8 mouse cellular contexts compared by ENCODE assay signal in genomic region chr5:108313065-108313860, GRCm38 (mm10). TPM values are rescaled to one million over a fixed set of nuclear protein-coding genes. Genes with fewer than 3 reads are reported as not detected.
A peak's percentile ranks its signal among the peaks of the same experiment; 100 is the strongest.
DNase-seq lines count a peak whose midpoint lies in the region; ATAC-seq lines count a peak whose summit lies in the region.

No protein-coding gene starts in this region.

- WGBS in heart, embryonic 14.5 days: 5% methylated on average over 16 of the region's 16 CpGs
- WGBS in hindbrain, embryonic 11.5 days: 10% methylated on average over 16 of the region's 16 CpGs

- 0 out of 2 replicates have a peak, but pooled peaks cover 2% of the 10 kb centered on the region for H3K9me3 ChIP-seq in heart, embryonic 14.5 days (ENCODE audit: control insufficient read depth, low read length)
- no peaks in the 10 kb centered on the region for H3K9me3 ChIP-seq in hindbrain, embryonic 11.5 days (ENCODE audit: control insufficient read depth, low read length)

- H3K9ac ChIP-seq in heart, embryonic 14.5 days (ENCODE audit: low read length): peak overlapping the region; percentile 82
- peak overlapping the region; percentile 78 for H3K9ac ChIP-seq in hindbrain, embryonic 11.5 days (ENCODE audit: low read depth, low read length)

- ATAC-seq in heart, embryonic 14.5 days (ENCODE audit: insufficient number of reproducible peaks, insufficient read depth, low FRiP score, low read depth): no peak
- no peak for ATAC-seq in hindbrain, embryonic 11.5 days (ENCODE audit: low FRiP score)
- peak; percentile 5 for ATAC-seq in megakaryocyte, adult 5-6 weeks (ENCODE audit: poor library complexity, severe bottlenecking)

- no peaks in the 10 kb centered on the region for H3K27me3 ChIP-seq in heart, embryonic 14.5 days (ENCODE audit: control insufficient read depth, insufficient read depth, low read length)
- H3K27me3 ChIP-seq in hindbrain, embryonic 11.5 days (ENCODE audit: control insufficient read depth, insufficient read depth, low read length): no peaks in the 10 kb centered on the region

- peak overlapping the region; percentile 95 for H3K4me2 ChIP-seq in heart, embryonic 14.5 days (ENCODE audit: low read length)
- H3K4me2 ChIP-seq in hindbrain, embryonic 11.5 days (replicated peaks; ENCODE audit: low read depth, low read length): peak overlapping the region; percentile 60

- H3K4me3 ChIP-seq in heart, embryonic 14.5 days (ENCODE audit: control insufficient read depth in 1 of 2, insufficient read depth in 1 of 2, low read depth in 1 of 2, low read length in 2 of 2): peak overlapping the region; percentile 70 to 78
- H3K4me3 ChIP-seq in hindbrain, embryonic 11.5 days (ENCODE audit: low read depth, low read length): peak overlapping the region; percentile 75

- H3K27ac ChIP-seq in heart, embryonic 14.5 days (replicated peaks in 1 of 2; ENCODE audit: control insufficient read depth in 1 of 2, insufficient read depth in 1 of 2, low read depth in 2 of 2, low read length in 2 of 2): peak overlapping the region in 1 of 2 experiments; percentile 81; a peak in 1 of 4 replicates
- no peak overlapping the region for H3K27ac ChIP-seq in hindbrain, embryonic 11.5 days (ENCODE audit: low read depth, low read length)

- no peak for DNase-seq in heart, adult 9 months (ENCODE audit: low spot score in 2 of 2)
- DNase-seq in R1 (ENCODE audit: low read depth, low spot score): peak; percentile 10
- no peak for DNase-seq in hindbrain, embryonic 11.5 days (ENCODE audit: low spot score)
- DNase-seq in frontal cortex, adult 2 months (ENCODE audit: extremely low spot score in 1 of 2, low spot score in 1 of 2): no peak
- DNase-seq in gastrocnemius, adult 8-10 months (ENCODE audit: low spot score in 2 of 2): no peak
- DNase-seq in kidney, adult 9 months: no peak

- peaks cover 13% of the 10 kb centered on the region; the same call in 1 of the 2 replicates for H3K36me3 ChIP-seq in heart, embryonic 14.5 days (ENCODE audit: control insufficient read depth, insufficient read depth, low read length)
- no peaks in the 10 kb centered on the region for H3K36me3 ChIP-seq in hindbrain, embryonic 11.5 days (ENCODE audit: control insufficient read depth, insufficient read depth, low read length)

- H3K4me1 ChIP-seq in heart, embryonic 14.5 days (ENCODE audit: control insufficient read depth in 2 of 2, insufficient read depth in 2 of 2, low read length in 2 of 2): peaks cover 2 to 5% of the 10 kb centered on the region in 2 experiments; a peak in 2 of 4 replicates
- H3K4me1 ChIP-seq in hindbrain, embryonic 11.5 days (replicated peaks; ENCODE audit: control insufficient read depth, insufficient read depth, low read length): peaks cover 3% of the 10 kb centered on the region

RNA-seq across cellular contexts. Expression of gene Pigg, which starts 0.9 kb away (rescaled TPM):
- 3.0 and 3.6 TPM in 2 replicates for polyA plus RNA-seq in heart, embryonic 14.5 days (2014; fragmentation: Nextera tagmentation; extraction: Ambion mirVana)
- 2.7 and 3.2 TPM in 2 replicates for polyA plus RNA-seq in hindbrain, embryonic 11.5 days (2014; fragmentation: Nextera tagmentation; extraction: Ambion mirVana)
- total RNA-seq in megakaryocyte, adult 5-6 weeks (2015): 2.7 and 2.9 TPM in 2 replicates
- 3.9 and 5.0 TPM in 2 replicates for total RNA-seq in megakaryocyte, adult 5-6 weeks (2017)
- polyA plus RNA-seq in frontal cortex, adult 2 months (2012; rRNA removed): 8.4 and 8.8 TPM in 2 replicates
- total RNA-seq in gastrocnemius, adult 8-10 months (2022): 1 to 10 TPM; 3.3 to 4.3 (median 4.2) TPM

RNA-seq across cellular contexts. Expression of gene Dr1, which starts 44.6 kb away (rescaled TPM):
- polyA plus RNA-seq in heart, embryonic 14.5 days (2014; fragmentation: Nextera tagmentation; extraction: Ambion mirVana): 28.2 and 30.0 TPM in 2 replicates
- polyA plus RNA-seq in hindbrain, embryonic 11.5 days (2014; fragmentation: Nextera tagmentation; extraction: Ambion mirVana): 57.7 and 58.2 TPM in 2 replicates
- total RNA-seq in megakaryocyte, adult 5-6 weeks (2015): 158 and 178 TPM in 2 replicates
- total RNA-seq in megakaryocyte, adult 5-6 weeks (2017): 116 and 118 TPM in 2 replicates
- 29.3 and 31.8 TPM in 2 replicates for polyA plus RNA-seq in frontal cortex, adult 2 months (2012; rRNA removed)
- 10 to 100 TPM; 15.2 to 18.5 (median 16.9) TPM for total RNA-seq in gastrocnemius, adult 8-10 months (2022)

RNA-seq across cellular contexts. Expression of gene Gm42517, which starts 54.5 kb away (rescaled TPM):
- polyA plus RNA-seq in heart, embryonic 14.5 days (2014; fragmentation: Nextera tagmentation; extraction: Ambion mirVana): 0.11 TPM in 1 of 2 replicates, not detected in the other
- polyA plus RNA-seq in hindbrain, embryonic 11.5 days (2014; fragmentation: Nextera tagmentation; extraction: Ambion mirVana): 0.13 and 0.15 TPM in 2 replicates
- not detected in 2 replicates for total RNA-seq in megakaryocyte, adult 5-6 weeks (2015)
- not detected in 2 replicates for total RNA-seq in megakaryocyte, adult 5-6 weeks (2017)
- polyA plus RNA-seq in frontal cortex, adult 2 months (2012; rRNA removed): 44.5 and 52.1 TPM in 2 replicates
- under 1 TPM; 0.35 to 0.56 (median 0.41) TPM for total RNA-seq in gastrocnemius, adult 8-10 months (2022)

Comparison
In these comparisons a context has a peak if more than half of its experiments do, and no peak if none do; other contexts are left out.
1. RNA of gene Gm42517, which starts 54.5 kb away (polyA plus RNA-seq): 44.5 to 52.1 TPM in frontal cortex, adult 2 months; 0.13 to 0.15 TPM in hindbrain, embryonic 11.5 days and 0.11 TPM in heart, embryonic 14.5 days; every median in the first group is over 10 times any median in the second.